Mouse (Mus musculus) layer of hippocampus, adult 9-11 months (tissue): ENCODE data around the gene Yipf2.
A peak's percentile ranks its signal among the peaks of the same experiment; 100 is the strongest.

Experiments used
- DNase-seq: peaks from one replicate; pipeline ENCODE4 v3.0.0; 2022

Yipf2 gene

GRCm38 (mm10) chr9:21594838-21595237 is 2.2 kb upstream of the Yipf2 start:
- no peak for DNase-seq

GRCm38 (mm10) chr9:21594350-21594749 is 1.7 kb upstream of the Yipf2 start:
- DNase-seq, result peak; percentile 53

GRCm38 (mm10) chr9:21593122-21593721 is 594 bp upstream of the Yipf2 start:
- DNase-seq, result peak; percentile 66

DNA sequence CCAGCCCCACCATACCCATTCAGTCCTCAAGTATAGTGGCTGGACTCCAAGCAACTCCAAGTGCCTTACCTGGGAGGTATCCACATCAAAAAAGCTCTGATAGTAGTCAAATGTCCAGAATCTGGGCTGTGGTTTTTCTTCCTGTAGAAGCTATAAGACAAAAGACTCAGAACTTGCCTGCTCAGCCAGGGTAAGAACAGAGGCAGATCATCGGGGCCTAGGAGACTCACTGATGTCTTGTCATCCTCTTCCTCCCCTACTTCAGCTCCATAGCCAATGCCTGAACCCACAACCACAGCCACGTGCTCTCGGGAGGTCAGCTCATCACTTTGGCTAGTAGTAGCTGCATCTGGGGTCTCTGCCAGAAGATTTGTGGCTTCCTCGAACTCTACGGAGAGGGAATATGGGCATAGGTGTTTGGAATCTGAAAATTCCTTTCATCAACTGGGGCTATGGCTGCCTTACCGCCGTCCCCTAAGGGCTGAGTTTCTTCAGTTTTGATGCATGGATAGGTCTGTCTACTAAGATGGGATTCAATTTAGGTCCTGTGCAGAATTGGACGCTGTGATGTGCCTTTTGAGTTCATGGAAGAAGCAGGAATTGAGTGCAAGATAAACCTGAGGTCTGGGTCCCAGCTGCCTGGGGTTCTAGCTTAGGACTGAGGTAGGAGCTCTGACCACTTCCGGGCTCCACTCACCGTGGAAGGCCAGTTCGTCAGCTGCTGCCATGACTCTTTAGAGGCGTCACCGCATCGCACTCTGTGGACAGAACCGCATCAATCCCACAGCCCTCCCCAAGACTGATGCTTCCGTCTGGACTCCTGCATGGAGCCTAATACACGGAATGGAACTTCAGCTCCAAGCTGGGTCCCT is 561 bp downstream of the Yipf2 start:
- DNase-seq, result no peak

GRCm38 (mm10) chr9:21591127-21591830 is 1.3 kb downstream of the Yipf2 start:
- no peak for DNase-seq

- DNase-seq, result no peak
Measured at GRCm38 (mm10) chr9:21589538-21589937, 3.1 kb downstream of the Yipf2 start.

- peak; percentile 19 for DNase-seq
Measured at GRCm38 (mm10) chr9:21588350-21588749, 4.3 kb downstream of the Yipf2 start.

- peak; percentile 42 for DNase-seq
Measured at GRCm38 (mm10) chr9:21587678-21588349, 4.8 kb downstream of the Yipf2 start.

DNA sequence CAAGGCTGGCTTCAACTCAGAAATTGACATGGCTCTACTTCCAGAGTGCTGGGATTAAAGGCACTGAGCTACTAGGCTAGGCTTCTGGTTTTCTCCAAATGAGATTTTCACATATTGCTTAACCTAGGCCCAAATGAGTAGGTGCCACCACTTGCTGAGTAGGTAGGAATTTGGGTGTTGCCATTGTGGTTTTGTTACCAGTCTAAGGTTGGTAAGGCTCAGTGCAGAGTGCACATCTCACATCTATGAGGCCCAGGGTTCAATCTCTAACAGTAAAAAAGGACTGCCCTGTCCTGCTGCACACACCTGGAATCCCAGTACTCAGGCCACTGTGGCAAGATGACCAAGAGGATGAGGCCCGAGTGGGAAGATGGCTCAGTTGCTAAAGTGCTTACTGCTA is 7.2 kb downstream of the Yipf2 start:
- no peak for DNase-seq

DNA sequence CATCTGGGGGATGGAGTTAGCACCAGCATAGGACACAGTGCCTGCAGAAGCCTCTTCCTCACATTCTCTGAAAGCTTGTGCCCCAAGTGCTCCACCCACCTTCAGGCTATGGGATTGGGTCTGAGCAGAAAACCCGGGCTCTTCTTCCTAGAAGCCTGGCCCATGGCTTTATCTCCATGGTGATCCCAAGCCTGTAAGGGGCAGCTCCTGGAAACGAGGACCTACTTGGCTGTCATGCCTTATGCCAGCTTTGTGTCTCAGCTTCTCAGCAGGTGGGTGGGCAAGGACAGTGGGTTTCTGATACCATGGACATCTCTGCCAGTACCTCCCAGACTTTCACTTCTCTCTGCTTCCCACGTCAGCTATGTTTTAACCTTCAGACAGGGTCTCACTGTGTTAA is 14.4 kb downstream of the Yipf2 start:
- DNase-seq, result no peak

- DNase-seq, result no peak
Measured at GRCm38 (mm10) chr9:21576286-21576685, 16.3 kb downstream of the Yipf2 start.

DNA sequence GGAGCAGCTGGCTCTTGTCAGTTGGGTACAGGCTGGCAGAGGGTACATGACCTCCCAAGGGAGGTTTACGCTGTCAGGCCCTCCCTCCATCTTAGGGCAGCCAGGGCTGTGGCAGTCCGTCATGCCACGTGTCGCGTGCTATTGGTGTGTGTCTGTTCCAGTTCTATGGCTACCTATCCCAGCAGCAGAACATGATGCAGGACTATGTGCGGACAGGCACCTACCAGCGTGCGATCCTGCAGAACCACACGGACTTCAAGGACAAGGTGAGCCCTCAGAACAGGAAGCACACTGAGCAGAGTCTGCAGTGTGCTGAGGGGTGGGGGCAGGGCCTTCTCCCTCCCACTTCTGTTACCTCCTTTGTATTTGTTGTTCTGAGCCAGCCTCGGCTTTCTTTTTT is 17.4 kb downstream of the Yipf2 start:
- no peak for DNase-seq

GRCm38 (mm10) chr9:21574012-21574801 is 18.4 kb downstream of the Yipf2 start:
- DNase-seq, result no peak

DNA sequence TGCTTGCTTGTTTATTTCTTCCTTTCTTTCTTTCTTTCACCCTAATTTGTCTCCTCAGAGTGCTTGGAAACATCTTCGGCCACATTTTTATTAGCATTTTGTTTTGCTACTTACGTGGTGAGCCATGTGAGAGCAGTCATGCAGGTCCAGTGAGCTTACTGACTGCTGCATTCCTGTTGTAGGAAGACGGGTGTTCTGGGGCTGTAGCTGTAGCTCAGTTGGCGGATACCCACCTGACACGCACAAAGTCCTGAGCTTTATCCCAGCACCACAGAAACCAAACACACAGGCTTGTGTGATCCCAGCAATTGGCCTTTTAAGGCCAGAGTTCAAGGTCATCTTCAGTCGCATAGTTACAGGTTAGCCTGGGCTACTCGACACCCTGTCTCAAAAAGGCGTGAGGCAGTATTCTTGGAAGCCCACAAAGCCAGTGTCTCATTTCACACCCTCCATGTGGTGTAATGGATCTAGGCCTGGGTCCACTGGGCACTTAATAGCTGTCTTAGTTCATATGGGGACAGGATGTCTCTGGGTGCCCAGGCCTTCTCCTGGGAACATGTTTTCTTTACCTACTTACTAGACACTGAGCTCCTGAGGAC is 23.9 kb downstream of the Yipf2 start:
- no peak for DNase-seq

GRCm38 (mm10) chr9:21567051-21567450 is 25.6 kb downstream of the Yipf2 start:
- DNase-seq, result no peak

DNA sequence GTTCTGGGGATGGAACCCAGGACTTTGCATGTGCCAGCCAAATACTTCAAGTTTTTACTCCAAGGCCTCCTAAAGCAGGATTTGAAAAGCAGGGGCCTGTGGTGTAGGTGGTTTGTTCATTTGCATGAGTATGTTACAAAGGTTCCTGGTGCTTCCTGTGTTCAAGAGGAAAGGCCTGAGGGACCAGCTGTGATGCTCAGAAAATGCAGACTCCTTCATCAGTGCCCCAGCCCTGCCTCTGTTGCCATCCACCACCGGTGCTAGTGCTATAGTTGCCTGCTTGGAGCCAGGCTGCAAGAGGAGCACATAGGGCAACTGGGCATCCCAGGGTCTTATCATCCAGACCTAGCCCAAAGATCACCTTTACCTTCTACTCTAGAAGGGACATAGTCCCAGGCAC is 26.1 kb downstream of the Yipf2 start:
- no peak for DNase-seq

GRCm38 (mm10) chr9:21565004-21565586 is 27.5 kb downstream of the Yipf2 start:
- no peak for DNase-seq

GRCm38 (mm10) chr9:21564420-21564819 is 28.2 kb downstream of the Yipf2 start:
- no peak for DNase-seq

DNA sequence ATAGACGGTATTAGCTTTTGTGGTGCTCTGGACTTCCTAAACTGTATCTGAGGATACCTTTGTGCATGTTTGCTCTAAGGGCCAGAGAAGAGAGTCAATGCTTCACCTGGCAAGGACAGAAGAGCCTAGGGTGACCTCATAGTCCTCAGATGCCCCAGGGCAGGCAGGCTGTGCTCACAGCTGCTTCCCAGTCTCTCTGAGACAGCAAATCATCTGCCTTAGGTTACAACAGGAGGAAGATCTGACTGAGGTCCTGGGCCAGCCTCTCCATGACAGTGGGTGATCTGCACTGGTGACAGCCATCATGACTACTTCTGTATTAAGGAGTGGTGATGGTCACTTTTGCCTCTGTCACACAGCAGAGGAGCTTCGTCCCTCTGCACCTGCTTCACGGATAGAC is 33.5 kb downstream of the Yipf2 start:
- no peak for DNase-seq

DNA sequence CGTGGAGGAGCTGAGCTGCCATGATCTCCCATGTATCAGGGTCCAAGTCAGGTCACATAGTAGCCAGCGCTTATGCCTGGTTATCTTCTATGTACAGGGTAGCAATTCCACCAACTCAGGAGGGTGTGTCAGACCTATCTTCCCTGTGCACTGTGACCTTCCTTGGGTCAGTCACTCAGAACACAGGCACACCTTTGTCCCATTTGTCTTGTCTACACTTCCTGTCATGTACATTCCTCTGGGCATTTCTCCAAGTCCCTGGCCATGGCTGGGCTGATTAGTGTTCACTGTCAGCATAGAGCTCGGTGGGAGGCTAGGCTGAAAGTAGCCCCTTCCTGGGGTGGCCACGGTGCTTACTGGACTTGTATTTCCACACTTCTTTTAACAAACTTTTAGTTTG is 34.3 kb downstream of the Yipf2 start:
- no peak for DNase-seq

GRCm38 (mm10) chr9:21557556-21557955 is 35.1 kb downstream of the Yipf2 start:
- DNase-seq, result no peak

- no peak for DNase-seq
Measured at GRCm38 (mm10) chr9:21556996-21557395, 35.6 kb downstream of the Yipf2 start.
